Mouse (Mus musculus) layer of hippocampus, adult 2 months (tissue): ENCODE results near the gene Cd79a. TPM values are rescaled to one million over a fixed set of nuclear protein-coding genes. Genes with fewer than 3 reads are reported as not detected.
"Not testable (repeated sequence)": the region's sequence is repeated elsewhere in the genome, so short reads cannot be mapped to it uniquely, and the experiment has no call there.

Experiments used
- DNase-seq, 2 experiments: peaks; one replicate each; pipeline ENCODE4 v3.0.0; 2022; ENCODE audit warnings: low spot score in 2 of 2
- H3K27ac ChIP-seq: fragments of 200-600 bp; 2 replicates; pipeline ENCODE4 v1.8.1; 2022
- H3K4me3 ChIP-seq: fragments of 200-600 bp; 2 replicates; pipeline ENCODE4 v1.8.1; 2022; ENCODE audit warnings: mild to moderate bottlenecking
- CTCF ChIP-seq: fragments of 200-600 bp; conservative IDR thresholded peaks from 2 replicates; pipeline ENCODE4 v1.8.1; 2022; ENCODE audit warnings: antibody characterized with exemption, mild to moderate bottlenecking, moderate library complexity
- total RNA-seq, 2 experiments: library from RNA; stranded (reverse); gene quantifications; 2 replicates each; pipeline ENCODE4 v1.2.3; 2021

Gene Cd79a
- total RNA-seq, 2 experiments from 2014 or later: not detected

DNA sequence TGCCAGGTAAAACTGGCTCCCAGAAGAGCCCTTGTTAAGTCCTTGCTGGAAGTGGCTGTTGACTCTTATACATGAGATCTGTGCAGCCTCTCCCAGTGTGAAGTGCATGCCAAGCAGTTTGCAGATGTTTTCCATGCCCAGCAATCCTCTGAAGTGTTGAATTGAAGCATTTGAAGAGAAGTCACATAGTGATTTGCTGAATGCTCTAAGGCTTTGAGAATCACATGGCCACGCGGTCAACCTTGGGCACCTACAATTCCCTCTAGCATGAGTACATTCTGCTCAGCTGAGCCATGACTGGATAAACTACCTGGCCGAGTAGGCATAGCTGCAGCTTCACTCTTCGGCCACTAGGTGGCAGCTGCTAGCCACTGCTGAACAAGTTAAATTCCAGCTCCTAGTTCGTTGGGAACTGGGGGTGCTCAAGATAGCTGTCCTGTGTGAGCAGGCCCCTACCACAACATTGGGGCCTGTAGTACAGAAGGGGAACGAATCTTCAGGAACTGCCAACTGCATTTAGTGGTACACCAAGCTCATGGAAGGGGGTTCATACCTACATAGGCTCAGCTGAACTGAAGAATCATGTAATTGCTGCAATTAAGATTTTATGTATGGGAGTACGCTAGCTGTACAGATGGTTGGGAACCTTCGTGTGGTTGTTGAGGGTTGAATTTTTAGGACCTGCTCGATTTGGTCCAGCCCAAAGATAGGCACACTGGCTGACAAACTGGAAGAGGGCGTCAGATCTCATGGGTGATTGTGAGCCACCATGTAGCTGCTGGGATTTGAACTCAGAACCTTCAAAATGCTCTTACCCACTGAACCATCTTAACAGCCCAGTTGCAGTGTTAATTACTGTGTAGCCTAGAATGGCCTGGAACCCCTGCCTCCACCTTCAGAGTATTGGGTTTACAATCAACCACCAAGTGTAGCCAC is 6.6 kb upstream of the Cd79a start:
- peak; percentile 100 for TF ChIP-seq CTCF
- no peak overlapping the region for H3K4me3 ChIP-seq
- DNase-seq: peak; percentile 70 to 76
- no peak overlapping the region for H3K27ac ChIP-seq

DNA sequence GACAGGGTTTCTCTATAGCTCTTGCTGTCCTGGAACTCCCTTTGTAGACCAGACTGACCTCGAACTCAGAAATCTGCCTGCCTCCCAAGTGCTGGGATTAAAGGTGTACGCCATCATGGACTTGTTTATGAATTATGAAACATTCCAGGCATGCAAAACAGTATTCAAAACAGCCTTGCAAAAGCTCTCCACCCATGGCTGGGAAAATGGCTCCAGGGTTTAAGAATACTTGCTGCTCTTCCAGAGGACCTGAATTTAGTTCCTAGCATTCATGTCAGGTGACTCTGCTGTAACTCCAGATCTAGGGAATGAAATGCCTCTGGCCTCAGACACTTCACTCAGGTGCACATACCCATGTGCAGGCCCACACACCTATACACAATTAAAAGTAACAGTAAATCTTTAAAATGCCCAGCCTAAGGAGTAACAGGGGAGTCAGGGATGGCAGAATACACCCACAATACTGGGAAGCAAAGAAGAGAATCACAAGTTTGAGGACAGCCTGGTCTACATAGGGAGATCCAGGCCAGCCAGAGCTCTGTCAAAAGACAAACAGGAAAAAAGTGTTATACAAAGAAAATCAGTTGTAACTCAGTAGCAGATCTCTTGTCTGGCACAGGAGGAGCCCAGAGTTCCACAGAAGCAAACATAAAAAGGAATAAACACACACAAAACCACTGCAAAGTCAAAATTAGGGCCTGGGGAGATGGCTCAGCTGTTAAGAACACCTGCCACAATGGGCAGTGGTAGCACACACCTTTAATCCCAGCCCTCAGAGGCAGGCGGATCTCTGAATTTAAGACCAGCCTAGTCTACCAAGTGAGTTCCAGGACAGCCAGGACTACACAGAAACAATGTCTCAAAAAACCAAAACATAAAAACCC is 5.7 kb upstream of the Cd79a start:
- Histone ChIP-seq H3K4me3 (no peak overlapping the region), H3K27ac (no peak overlapping the region)
- DNase-seq: no peak
- TF ChIP-seq CTCF: no peak

DNA sequence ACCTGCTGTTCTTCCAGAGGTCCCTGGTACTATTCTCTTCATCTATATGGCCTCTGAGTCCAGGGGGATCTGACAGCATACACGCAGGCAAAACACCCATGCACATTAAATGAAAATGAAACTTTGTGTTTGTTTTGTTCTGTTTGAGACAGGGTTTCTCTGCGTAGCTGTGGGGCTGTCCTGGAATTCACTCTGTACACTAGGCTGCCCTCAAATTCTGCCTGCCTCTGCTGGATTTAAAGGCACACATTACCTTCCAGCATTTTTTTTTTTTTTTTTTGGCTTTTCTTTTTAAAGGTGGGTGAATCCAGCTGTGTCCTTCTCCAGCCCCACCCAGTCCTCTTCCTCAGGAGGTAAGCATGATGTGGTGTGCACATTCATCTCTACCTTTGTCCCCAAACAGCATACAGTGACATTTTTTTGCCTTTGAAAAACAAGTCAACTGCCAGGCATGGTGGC is 5.0 kb upstream of the Cd79a start:
- no peak for DNase-seq
- H3K27ac ChIP-seq: no peak overlapping the region
- no peak overlapping the region for H3K4me3 ChIP-seq
- TF ChIP-seq CTCF: no peak

DNA sequence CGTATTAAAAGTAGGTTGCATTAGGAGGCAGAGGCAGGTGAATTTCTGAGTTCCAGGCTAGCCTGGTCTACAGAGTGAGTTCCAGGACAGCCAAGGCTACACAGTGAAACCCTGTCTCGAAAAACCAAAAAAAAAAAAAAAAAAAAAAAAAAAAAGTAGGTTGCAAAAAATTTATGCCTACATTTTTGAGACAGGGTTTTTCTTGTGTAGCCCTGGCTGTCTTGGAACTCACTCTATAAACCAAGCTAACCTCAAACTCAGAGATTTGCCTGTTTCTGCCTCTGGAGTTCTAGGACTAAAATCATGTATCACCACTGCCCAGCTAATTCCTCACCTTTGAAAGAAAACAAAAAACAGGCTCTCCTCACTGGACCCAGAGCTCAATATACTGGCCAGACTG is 1.4 kb upstream of the Cd79a start:
- not testable (repeated sequence) for H3K4me3 ChIP-seq, H3K27ac ChIP-seq, DNase-seq

DNA sequence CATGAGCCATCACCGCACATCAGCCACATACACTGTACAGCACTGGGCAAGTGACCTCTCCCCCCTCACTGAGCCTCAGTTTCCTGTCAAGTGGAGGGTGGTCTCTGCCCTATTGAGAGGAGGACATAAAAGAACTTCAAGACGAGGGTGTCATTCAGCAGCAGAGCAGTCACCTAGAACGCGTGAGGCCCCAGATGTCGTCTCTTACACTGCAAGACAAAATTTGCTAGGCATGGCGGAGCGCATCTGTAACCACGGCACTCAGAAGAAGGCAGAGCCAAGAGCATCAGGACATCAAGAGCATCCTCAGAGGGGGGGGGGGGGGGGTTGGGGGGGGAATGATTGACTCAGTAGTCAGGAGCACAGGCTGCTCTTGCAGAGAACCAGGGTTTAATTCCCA is 912 bp upstream of the Cd79a start:
- no peak for TF ChIP-seq CTCF
- no peak for DNase-seq
- H3K27ac ChIP-seq: no peak overlapping the region
- H3K4me3 ChIP-seq: no peak overlapping the region

DNA sequence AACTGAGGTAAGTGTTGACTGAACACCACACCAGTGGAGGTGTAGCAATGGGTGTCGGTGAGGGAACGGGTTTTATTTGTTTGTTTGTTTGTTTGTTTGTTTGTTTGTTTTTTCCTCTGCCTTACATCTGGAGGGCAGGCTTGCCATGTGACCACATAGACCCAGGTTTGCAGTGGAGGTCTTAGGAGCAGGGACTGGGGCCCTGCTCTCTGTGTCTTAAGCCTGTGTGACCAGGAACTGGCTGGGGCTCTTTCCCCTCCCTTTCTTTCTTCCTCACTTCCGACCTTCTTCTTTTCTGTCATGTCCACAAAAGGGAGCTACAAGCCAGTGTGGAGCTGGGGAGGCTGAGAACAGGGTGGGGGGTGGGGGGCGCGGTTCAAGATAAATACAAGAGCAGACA is 778 bp downstream of the Cd79a start:
- DNase-seq: no peak
- TF ChIP-seq CTCF: no peak
- no peak overlapping the region for H3K4me3 ChIP-seq
- H3K27ac ChIP-seq: no peak overlapping the region

DNA sequence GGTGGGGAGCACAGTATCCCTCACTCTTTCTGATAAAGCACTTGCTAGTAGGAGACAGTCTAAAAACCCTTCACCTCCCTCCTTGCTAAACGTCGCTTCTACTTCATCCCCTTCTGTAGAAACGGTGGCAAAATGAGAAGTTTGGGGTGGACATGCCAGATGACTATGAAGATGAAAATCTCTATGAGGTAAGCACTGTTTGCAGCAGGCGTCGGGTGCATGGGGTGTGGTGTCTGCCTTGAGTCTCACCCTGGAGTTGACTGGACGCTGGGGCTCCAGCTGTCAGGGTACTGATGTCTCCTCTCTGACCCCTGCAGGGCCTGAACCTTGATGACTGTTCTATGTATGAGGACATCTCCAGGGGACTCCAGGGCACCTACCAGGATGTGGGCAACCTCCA is 3.9 kb downstream of the Cd79a start:
- Histone ChIP-seq H3K4me3 (no peak overlapping the region), H3K27ac (no peak overlapping the region)
- TF ChIP-seq CTCF: no peak
- DNase-seq: no peak

DNA sequence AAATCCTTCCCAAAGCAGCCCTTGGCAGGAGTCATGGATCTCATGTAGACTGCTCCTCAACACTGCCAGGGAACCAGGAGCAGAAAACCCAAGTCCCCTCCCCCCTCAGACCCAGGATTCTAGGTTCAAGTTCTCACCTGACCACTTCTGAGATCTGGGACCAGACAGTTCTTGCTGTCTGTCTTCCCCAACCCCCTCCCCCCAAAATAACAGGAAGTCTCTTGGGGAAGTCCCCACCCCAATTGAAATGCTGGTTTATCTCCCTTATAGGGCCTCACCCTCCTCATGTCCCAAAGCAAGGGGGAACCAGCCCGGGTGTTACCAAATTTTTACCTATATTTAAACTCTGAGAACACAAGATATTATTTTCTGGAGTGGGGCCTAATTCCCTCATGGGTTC is 4.7 kb downstream of the Cd79a start:
- H3K4me3 ChIP-seq: no peak overlapping the region
- peak overlapping the region; percentile 89 for H3K27ac ChIP-seq
- TF ChIP-seq CTCF: no peak
- no peak for DNase-seq

DNA sequence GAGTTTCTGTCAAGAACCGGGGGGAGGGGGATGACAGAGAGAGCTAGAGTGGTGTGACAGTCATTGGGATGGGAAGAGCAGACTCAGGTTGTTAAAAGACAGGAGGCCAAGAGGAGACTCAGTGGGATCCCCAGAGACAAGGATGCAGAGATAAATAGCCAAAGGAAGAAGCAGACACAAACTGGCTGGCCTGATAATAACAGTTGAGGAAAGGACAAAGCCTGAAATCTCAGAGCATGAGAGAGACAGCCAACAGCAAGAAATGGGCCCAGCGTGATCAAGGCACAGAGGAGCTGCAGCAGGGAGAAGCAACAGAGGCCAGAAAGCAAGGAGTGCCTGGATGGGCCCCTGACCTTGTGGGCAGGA is 5.1 kb downstream of the Cd79a start:
- Histone ChIP-seq H3K27ac (peak overlapping the region; percentile 89), H3K4me3 (peak overlapping the region; percentile 84)
- DNase-seq: no peak
- TF ChIP-seq CTCF: no peak

DNA sequence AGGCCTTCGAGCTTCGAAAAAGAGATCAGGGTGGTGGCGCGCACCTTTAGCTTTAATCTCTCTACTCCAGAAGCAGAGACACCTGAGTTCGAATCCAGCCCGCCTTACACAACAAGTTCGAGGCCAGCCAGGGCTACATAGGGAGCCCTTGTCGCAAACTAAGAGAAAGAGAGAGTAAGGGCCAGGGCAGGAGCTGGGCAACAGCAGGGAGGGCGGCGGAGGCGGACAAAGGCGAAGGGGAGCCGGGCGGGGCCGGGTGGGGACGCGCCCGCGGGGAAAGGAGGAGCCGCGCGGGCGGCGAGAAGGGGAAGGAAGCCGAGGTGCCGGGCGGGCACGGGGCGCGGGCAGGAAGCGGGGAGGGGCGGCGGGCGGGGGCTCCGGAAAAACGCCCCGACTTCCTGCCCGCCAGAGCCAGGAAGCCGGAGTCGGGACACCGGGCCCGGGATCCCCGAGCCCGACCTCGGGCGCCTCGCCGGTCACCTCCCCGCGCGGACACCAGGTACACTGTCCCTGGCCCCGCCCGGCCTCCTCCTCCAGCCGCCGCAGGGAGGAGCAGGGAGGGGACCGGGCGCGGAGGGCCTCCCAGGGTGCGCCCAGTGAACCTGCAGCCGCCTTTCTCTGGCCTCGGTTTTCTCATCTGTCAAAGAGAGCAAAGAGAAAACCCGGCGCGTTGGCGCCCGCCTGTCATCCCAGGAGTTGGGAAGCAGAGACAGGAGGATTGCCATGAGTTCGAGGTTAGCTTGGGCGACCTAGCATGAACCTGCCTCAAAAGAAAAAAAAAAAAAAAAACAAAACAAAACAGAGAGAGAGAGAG is 5.7 kb downstream of the Cd79a start, which contains the start of gene Arhgef1:
Gene Arhgef1, plus strand, starts transcription at position 283 of the 814 bp plus-strand sequence.
- peak within 1 kb of the TSS; percentile 89 for H3K27ac ChIP-seq
- no peak for TF ChIP-seq CTCF
- DNase-seq: no peak

DNA sequence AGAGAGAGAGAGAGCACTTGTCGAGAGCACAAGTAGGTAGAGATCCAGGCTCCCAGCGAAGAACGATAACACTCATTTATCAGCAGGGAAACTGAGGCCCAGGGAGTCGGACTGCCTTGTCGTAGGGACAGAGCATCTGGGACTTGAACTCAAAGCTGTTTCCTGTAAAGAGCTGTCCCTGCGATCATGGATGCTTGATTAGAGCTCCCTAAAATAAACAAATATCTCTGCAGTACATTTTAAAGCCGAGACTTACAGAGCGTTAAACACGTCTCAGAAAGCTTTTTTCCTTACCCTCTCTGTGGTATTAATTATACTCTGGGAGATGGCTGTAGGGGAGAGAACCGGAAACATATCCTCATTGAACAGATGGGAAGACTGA is 6.3 kb downstream of the Cd79a start:
- DNase-seq: no peak
- H3K4me3 ChIP-seq: peak overlapping the region; percentile 84
- TF ChIP-seq CTCF: no peak
- peak overlapping the region; percentile 89 for H3K27ac ChIP-seq

More for the DNA sequence above, 5.7 kb downstream of the Cd79a start, which contains the start of gene Arhgef1:
- peak within 1 kb of the TSS; percentile 84 for H3K4me3 ChIP-seq

DNA sequence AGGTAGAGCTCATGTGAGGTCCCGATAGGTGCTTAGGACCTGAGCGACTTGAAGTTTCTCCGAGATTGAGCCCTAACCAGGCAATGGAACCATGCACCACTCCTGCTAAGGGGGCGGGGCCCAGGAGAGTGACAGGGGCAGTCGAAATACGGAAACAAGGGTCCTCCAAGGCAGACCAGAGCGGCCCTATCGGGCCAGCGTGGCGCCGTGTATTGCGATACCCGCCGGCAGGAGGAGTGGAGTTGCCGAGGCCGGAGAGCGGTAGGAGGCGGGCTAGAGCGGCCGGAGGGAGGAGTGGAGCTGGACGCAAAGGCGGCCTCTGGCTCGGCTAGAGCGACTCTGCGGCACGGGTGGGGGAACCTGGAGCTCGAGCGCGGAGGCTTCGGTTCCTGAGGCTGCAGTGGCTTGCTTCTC is 6.9 kb downstream of the Cd79a start:
- DNase-seq: peak; percentile 95 to 98
- Histone ChIP-seq H3K27ac (peak overlapping the region; percentile 89), H3K4me3 (peak overlapping the region; percentile 84)
- peak; percentile 76 for TF ChIP-seq CTCF

DNA sequence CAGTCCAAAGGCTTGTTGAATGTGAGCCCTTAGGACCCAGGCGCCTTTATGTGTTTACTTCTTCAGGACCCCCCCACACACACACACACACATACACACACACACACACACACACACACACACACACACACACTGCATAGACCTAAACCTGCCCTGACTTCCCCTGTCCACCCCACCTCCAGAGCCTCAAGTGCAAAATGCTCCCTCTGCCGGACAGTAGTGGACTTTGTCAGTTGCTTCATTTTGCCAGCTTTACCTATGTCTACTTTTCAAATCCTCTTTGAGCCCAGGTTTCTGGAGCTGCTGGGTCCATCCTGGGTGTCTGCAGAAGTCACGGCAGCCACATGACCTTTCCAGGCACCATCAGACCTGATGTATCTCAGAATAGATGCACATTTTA is 7.8 kb downstream of the Cd79a start:
- DNase-seq: peak; percentile 39 to 45
- H3K27ac ChIP-seq: no peak overlapping the region
- peak overlapping the region; percentile 84 for H3K4me3 ChIP-seq
- TF ChIP-seq CTCF: peak; percentile 71
